ENCODE assay signal across 17 mouse cellular contexts in genomic region chr10:42027337-42027736, GRCm38 (mm10). TPM values are rescaled to one million over a fixed set of nuclear protein-coding genes. Genes with fewer than 3 reads are reported as not detected.
DNase-seq lines count a peak whose midpoint lies in the region; ATAC-seq and TF ChIP-seq lines count a peak whose summit lies in the region.
"Had no signal": no experiment of that assay in that cellular context is flagged by ENCODE, and none has a peak within 500 bp of the region (broad histone marks: within the 10 kb centered on the region; RNA-seq: fewer than 3 reads in every experiment).

No protein-coding gene starts in this region.

- TF ChIP-seq CTCF in lung, adult 2 months (IDR thresholded peaks at IDR 0.05; ENCODE audit: insufficient read depth, low read length): no peak

- H3K4me2 ChIP-seq in kidney, embryonic 16.5 days (replicated peaks; ENCODE audit: low read depth, low read length): peak overlapping the region; percentile 26
- peak overlapping the region; percentile 35 for H3K4me2 ChIP-seq in lung, embryonic 16.5 days (ENCODE audit: low read depth, low read length)
- H3K4me2 ChIP-seq in intestine, embryonic 14.5 days (ENCODE audit: low read length): peak overlapping the region; percentile 38
- H3K4me2 ChIP-seq in stomach, embryonic 15.5 days: peak overlapping the region; percentile 30
- H3K4me2 ChIP-seq: heart, embryonic 13.5 days; hindbrain, embryonic 14.5 days had no signal

- no peak for ATAC-seq in kidney, embryonic 16.5 days (ENCODE audit: low FRiP score, low TSS enrichment)
- ATAC-seq in lung, embryonic 16.5 days (ENCODE audit: low read depth): no peak
- no peak for ATAC-seq in intestine, embryonic 14.5 days (replicated peaks; ENCODE audit: low FRiP score, low TSS enrichment, low read depth)
- ATAC-seq in stomach, embryonic 15.5 days (ENCODE audit: insufficient read depth, low FRiP score, low read depth): no peak

- no peak for TF ChIP-seq POLR2A in lung, adult 2 months (IDR thresholded peaks at IDR 0.05; ENCODE audit: borderline replicate concordance, extremely low read depth, low read depth, low read length)

- no peaks in the 10 kb centered on the region for H3K27me3 ChIP-seq in kidney, embryonic 16.5 days (ENCODE audit: insufficient read depth, low read length)
- H3K27me3 ChIP-seq in lung, embryonic 16.5 days (ENCODE audit: control insufficient read depth, insufficient read depth, low read depth, low read length): no peaks in the 10 kb centered on the region
- no peaks in the 10 kb centered on the region for H3K27me3 ChIP-seq in intestine, embryonic 14.5 days (replicated peaks; ENCODE audit: control insufficient read depth, insufficient read depth, low read length)
- no peaks in the 10 kb centered on the region for H3K27me3 ChIP-seq in stomach, embryonic 15.5 days (replicated peaks)
- H3K27me3 ChIP-seq: CH12.LX had no signal

- no peaks in the 10 kb centered on the region for H3K36me3 ChIP-seq in kidney, embryonic 16.5 days (ENCODE audit: insufficient read depth, low read length)
- H3K36me3 ChIP-seq in lung, embryonic 16.5 days (ENCODE audit: control insufficient read depth, insufficient read depth, low read length): no peaks in the 10 kb centered on the region
- no peaks in the 10 kb centered on the region for H3K36me3 ChIP-seq in intestine, embryonic 14.5 days (ENCODE audit: control insufficient read depth, insufficient read depth, low read length)
- no peaks in the 10 kb centered on the region for H3K36me3 ChIP-seq in stomach, embryonic 15.5 days
- H3K36me3 ChIP-seq: heart, embryonic 13.5 days had no signal

- no peak for DNase-seq in kidney, adult 8-10 months
- no peak for DNase-seq in lung, adult 2 months
- no peak for DNase-seq in intestine, embryonic 14.5 days (ENCODE audit: low spot score)
- no peak for DNase-seq in testis, postnatal 10 days (ENCODE audit: low spot score)
- DNase-seq: adrenal gland, postnatal 14 days; cerebellum, adult 11-12 months; cerebellum, postnatal 14 days; heart, adult 11 months; kidney, adult 2 months; left cerebral cortex, postnatal 4 days; liver had no signal

- peaks cover 7% of the 10 kb centered on the region; the same call in 1 of the 2 replicates for H3K4me1 ChIP-seq in kidney, embryonic 16.5 days (ENCODE audit: insufficient read depth, low read length)
- peaks cover 8% of the 10 kb centered on the region for H3K4me1 ChIP-seq in lung, embryonic 16.5 days (replicated peaks; ENCODE audit: control insufficient read depth, insufficient read depth, low read length)
- no peaks in the 10 kb centered on the region for H3K4me1 ChIP-seq in lung, adult 2 months (ENCODE audit: control insufficient read depth, insufficient read depth, low read length)
- no peaks in the 10 kb centered on the region; the same call in 1 of the 2 replicates for H3K4me1 ChIP-seq in intestine, embryonic 14.5 days (replicated peaks; ENCODE audit: control insufficient read depth, insufficient read depth, low read length)
- H3K4me1 ChIP-seq in stomach, embryonic 15.5 days: peaks cover 4% of the 10 kb centered on the region; the same call in 1 of the 2 replicates

- H3K9me3 ChIP-seq in kidney, embryonic 16.5 days (ENCODE audit: low read length): no peaks in the 10 kb centered on the region
- no peaks in the 10 kb centered on the region for H3K9me3 ChIP-seq in lung, embryonic 16.5 days (ENCODE audit: control insufficient read depth, low read length)
- no peaks in the 10 kb centered on the region for H3K9me3 ChIP-seq in intestine, embryonic 14.5 days (ENCODE audit: control insufficient read depth, low read length)
- H3K9me3 ChIP-seq in stomach, embryonic 15.5 days: no peaks in the 10 kb centered on the region
- H3K9me3 ChIP-seq: heart, embryonic 13.5 days had no signal

- no peak overlapping the region for H3K27ac ChIP-seq in kidney, embryonic 16.5 days (ENCODE audit: low read length)
- H3K27ac ChIP-seq in lung, embryonic 16.5 days (ENCODE audit: low read length): no peak overlapping the region
- no peak overlapping the region for H3K27ac ChIP-seq in intestine, embryonic 14.5 days (ENCODE audit: low read depth)
- H3K27ac ChIP-seq in stomach, embryonic 15.5 days: no peak overlapping the region
- H3K27ac ChIP-seq: heart, embryonic 13.5 days; hindbrain, embryonic 14.5 days had no signal

- no peak overlapping the region for H3K9ac ChIP-seq in kidney, embryonic 16.5 days (replicated peaks; ENCODE audit: low read length)
- H3K9ac ChIP-seq in lung, embryonic 16.5 days (ENCODE audit: low read length): no peak overlapping the region; the same call in 1 of the 2 replicates
- no peak overlapping the region for H3K9ac ChIP-seq in intestine, embryonic 14.5 days (ENCODE audit: low read length)
- no peak overlapping the region for H3K9ac ChIP-seq in stomach, embryonic 15.5 days
- H3K9ac ChIP-seq: heart, embryonic 13.5 days; hindbrain, embryonic 14.5 days had no signal

- WGBS in kidney, embryonic 16.5 days: 28% methylated on average over 11 of the region's 11 CpGs
- 36% methylated on average over 11 of the region's 11 CpGs for WGBS in lung, embryonic 16.5 days
- 58% methylated on average over 11 of the region's 11 CpGs for WGBS in lung, adult 2 months
- 32% methylated on average over 11 of the region's 11 CpGs for WGBS in intestine, embryonic 14.5 days
- WGBS in stomach, embryonic 15.5 days: 51% methylated on average over 11 of the region's 11 CpGs

- H3K4me3 ChIP-seq in kidney, embryonic 16.5 days (ENCODE audit: low read length): 0 out of 2 replicates have a peak overlapping the region, but pooled peaks have one; percentile 4
- 0 out of 2 replicates have a peak overlapping the region, but pooled peaks have one; percentile 5 for H3K4me3 ChIP-seq in lung, embryonic 16.5 days (ENCODE audit: low read length)
- H3K4me3 ChIP-seq in lung, adult 2 months (replicated peaks; ENCODE audit: extremely low read depth, low read depth, low read length): no peak overlapping the region
- no peak overlapping the region for H3K4me3 ChIP-seq in intestine, embryonic 14.5 days (ENCODE audit: low read depth, low read length)
- no peak overlapping the region for H3K4me3 ChIP-seq in stomach, embryonic 15.5 days (replicated peaks)
- H3K4me3 ChIP-seq: heart, embryonic 13.5 days had no signal

RNA-seq across cellular contexts. Expression of gene Armc2, which starts 9.1 kb away (rescaled TPM):
- polyA plus RNA-seq in kidney, embryonic 16.5 days (2015; fragmentation: Nextera tagmentation; extraction: Ambion mirVana): 1.4 and 1.8 TPM in 2 replicates
- polyA plus RNA-seq in lung, embryonic 16.5 days (2015; fragmentation: Nextera tagmentation; extraction: Ambion mirVana): 2.0 and 3.0 TPM in 2 replicates
- 1.2 and 1.5 TPM in 2 replicates for polyA plus RNA-seq in lung, adult 2 months (2012; rRNA removed)
- polyA plus RNA-seq in intestine, embryonic 14.5 days (2014; fragmentation: Nextera tagmentation; extraction: Ambion mirVana): 1.1 and 1.7 TPM in 2 replicates
- polyA plus RNA-seq in stomach, embryonic 15.5 days (2015; fragmentation: Nextera tagmentation; extraction: Ambion mirVana): 2.0 TPM in 2 replicates

Comparison
In these comparisons a context has a peak if more than half of its experiments do, and no peak if none do; other contexts are left out.
1. H3K4me3 ChIP-seq: peak in kidney, embryonic 16.5 days (single experiment) and lung, embryonic 16.5 days (single experiment); none in lung, adult 2 months (single experiment), intestine, embryonic 14.5 days (single experiment) and stomach, embryonic 15.5 days (single experiment).
2. Peak in every context shown above with its lines, with median percentiles within 50 percentile points of each other: H3K4me2 ChIP-seq.